Mouse (Mus musculus): ENCODE measurements around the gene Il11ra1.
"Not testable (repeated sequence)": the region's sequence is repeated elsewhere in the genome, so short reads cannot be mapped to it uniquely, and the experiment has no call there.

Gene Il11ra1

DNA sequence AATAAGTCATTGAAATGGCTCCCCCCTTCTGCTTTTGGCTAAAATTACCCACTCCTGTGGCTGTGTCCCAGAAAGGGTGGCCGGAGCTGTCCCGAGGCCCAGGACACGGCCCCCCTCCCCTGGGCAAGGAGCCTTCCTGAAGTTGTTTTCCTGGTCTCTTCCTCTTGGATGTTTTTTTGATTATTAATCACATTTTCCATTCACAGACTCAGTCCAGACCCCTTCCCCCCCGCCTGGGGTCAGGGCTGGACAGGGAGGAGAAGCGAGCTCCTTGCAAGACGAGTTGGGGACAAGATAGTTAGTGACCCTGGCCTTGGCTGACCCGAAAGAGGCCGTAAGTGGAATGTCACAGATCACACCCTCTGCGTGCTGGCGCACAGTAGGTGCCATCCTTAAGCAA, at the start of gene Il11ra1:
Gene Il11ra1 (plus strand): TSS at position 207 of the 400 bp plus-strand sequence.
- not testable (repeated sequence) for DNase-seq

DNA sequence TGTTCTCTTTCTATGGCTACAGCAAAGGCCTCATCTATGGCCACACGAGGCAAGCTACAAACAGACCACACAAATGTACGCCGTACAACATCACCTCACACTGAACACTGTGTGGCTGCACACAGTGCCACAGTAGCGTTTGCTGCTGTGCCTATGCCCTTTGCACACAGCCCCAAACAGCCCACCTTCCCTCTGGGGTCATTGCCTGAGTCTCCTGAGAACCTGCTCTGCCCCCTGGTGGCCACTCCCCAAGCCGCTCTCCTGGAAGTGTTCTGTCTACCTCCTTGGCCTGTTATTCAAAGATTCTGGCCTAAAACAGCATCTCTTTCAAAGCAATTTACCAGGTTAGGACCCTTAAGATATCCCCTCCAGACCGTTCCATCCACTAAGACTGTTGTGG, 46.5 kb upstream of the Il11ra1 start:
- DNase-seq = peak; percentile 54 to 59

DNA sequence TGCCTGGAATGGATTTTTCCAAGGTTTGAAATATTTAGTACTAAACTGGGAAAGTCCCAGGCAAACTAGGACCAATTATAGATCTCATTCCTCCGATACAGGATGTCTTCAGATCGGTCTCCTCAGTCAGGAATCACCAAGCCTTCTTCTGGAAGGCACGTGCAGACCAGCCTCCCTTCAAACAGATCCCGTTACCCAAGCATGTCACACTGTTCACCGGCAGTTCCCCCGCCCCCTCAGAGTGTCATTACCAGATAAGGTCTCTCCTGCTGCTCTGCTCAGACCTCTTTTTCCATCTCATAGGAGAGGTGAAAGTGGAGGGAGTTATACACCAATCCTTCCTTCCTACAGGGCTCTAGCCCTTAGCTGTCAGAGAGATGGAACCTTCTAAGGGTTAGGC, 46.1 kb upstream of the Il11ra1 start:
- DNase-seq = no peak

DNA sequence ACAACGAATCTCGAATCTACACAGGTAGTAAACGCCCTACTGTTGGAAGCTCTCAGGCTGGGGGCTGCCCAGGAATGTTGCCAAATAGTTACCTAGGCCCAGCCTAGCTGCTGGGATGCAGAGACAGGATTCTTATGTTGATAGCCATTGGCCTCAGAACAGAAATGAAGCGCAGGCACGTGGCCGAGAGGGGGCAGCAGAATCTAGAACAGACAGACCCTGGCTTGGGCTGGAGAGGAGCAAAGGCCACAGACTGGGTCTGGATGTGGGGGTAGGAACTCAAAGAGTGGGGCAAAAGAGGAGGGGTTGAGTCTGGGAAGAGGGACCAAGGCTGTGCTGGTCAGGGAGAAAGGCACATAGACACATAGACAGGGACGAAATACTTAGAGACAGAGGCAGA, 45.6 kb upstream of the Il11ra1 start:
- peak; percentile 49 to 53 for DNase-seq

DNA sequence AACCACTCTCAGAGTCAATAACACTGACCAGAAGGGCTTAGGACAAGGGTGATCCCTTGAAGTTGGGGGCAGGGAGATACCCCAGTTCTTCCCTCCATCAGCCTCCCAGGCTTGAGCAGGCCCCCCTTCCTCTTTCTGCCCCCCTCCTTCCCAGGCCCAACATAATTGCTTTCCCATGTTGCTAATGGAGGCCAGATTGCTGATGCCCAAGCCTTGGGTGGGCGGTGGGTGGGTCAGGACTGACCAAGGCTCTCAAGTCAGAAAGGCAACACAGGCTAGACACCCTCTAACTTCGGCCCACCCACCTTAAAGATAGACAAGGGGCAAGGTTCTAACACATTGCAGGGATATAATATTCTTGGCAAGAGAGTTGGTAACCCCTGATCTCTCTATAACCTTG, 44.3 kb upstream of the Il11ra1 start:
- no peak for DNase-seq

DNA sequence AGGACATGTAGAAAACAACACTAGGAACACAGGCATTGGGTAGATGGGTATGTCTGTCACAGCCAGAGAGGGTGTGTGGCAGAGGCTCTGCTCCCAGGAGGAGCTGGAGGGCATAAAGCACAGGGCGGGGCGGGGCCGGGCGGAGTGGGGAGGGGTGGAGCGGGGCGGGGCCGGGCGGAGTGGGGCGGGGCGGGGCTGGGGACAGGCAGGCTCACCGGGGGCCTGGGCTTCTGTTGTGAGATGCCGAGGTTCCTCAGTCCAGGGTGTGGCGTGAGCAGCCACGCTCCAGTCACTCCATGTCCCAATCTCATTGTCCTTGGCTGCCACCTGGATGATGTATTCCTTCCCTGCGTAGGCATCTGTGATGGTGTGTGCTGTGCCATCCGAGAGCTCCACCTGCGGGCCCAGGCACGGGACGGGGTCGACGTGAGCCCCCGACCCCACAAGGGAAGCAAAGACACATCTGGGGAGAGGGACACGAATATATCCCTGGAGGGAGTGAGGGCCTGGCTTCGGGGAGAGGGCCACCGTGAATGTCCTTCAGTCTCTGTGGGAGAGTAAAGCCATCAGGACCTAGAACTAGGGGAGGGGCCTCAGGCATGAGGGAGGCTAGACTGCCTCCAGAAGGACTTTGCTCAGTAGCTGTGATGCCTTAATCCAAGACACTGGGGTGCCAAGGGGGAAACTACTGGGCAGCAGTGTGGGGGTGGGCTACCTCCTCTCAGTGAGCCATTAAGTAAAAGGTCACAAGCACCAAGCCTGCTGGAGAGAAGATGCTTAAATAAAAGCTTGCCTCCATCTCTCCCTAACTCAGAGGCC, 41.0 kb upstream of the Il11ra1 start:
- DNase-seq = no peak

DNA sequence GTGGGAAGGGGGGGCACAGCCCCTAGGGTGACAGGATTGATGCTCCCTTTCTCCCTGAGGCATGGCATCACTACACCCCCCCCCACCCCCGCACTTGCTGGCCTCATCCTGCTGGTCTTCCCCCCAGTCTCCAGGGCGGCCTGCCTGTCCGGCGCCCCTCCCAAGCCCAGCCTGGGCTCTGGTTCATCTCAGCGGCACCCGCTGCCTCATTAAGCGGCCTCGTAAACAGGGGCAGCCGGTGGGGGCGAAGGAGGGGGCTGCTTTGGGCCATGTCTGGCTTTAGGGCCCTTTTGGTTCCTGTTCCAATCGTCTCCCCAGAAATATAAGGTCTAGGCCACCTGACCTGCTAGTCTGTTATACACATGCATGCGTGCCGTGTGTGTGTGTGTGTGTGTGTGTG, 40.2 kb upstream of the Il11ra1 start:
- no peak for DNase-seq

DNA sequence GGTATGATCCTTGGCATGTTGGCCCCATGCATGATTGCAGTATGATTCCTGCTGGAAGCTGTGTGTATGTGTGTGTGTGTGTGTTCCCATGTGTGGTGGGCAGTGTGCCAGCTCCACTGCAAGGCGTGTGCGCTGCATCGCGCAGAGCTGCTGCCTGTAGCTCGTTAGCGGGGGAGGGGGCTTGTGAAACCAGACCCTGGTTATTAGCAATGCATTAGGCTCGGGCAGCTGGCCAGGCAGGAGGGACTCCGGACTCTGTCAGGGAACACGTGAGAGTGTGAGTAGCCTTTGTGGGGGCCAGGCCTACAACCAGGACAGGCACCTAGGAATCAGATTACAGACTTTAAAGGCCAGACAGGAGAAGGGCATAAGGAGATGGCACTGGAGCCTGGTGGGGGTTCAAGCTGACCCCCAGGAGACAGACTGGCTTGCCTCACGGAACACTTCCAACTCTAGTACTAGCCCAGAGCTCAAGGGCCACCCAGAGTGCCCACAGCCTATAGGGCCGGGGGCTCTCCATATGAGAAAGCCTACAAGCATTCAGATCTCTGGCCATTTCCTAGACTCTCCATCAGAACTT, 38.8 kb upstream of the Il11ra1 start:
- no peak for DNase-seq

DNA sequence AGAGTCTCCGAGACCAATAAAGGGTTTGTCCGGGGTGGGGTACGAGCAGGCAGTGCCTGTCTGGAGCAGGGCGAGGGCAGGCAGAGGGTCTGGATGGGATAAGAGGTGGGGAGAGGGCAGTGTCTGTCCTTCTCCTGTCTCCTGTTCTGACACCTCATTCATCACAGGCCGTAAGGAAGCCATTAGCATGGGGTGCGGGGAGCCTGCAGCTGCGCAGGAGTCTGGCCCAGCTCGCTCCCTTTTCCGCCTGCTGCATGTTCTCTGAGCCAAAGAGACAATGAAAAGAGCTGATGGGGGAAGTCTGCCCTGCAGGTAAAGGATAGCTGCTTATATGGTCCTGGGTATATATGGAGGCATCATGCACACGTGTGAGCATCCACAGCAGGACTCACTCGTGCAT, 37.1 kb upstream of the Il11ra1 start:
- DNase-seq = no peak

DNA sequence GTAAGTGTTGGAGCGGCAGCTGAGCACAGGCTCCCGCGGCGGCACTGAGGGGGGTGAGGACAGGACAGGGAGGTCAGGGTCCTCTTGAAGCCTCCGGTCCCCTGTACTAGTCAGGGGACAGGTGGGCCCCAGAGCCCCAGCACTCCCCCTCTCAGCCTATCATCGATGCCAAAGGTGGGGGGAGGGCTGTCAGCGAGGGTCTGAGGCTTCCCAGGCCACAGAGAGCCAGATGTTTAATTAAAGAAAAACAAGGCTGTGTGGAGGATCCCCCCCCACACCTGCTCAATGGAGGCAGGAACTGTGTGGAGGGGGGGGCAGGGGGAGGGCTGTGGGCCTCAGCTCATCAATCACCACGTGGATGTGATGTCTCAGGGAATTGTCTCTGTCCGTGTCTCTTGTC, 36.2 kb upstream of the Il11ra1 start:
- no peak for DNase-seq

DNA sequence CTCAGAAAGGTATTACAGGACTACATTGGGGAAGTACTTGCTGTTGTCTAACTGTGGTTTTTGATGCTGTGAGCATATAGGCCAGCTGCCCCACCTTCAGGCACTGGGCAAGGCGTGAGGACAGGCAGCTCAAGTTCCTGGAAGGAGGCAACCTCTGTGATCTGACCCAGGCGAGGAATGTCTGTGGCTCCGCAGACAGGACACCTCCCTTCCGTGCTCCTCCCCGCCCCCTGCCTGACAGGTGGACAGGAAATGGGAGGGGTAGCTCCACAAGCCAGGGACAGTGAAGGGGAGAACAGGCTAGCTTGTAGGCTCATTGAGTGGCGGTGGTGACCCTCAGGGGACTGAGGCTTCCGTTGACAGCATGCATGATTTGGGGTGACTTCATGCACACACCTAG, 35.3 kb upstream of the Il11ra1 start:
- DNase-seq = no peak

DNA sequence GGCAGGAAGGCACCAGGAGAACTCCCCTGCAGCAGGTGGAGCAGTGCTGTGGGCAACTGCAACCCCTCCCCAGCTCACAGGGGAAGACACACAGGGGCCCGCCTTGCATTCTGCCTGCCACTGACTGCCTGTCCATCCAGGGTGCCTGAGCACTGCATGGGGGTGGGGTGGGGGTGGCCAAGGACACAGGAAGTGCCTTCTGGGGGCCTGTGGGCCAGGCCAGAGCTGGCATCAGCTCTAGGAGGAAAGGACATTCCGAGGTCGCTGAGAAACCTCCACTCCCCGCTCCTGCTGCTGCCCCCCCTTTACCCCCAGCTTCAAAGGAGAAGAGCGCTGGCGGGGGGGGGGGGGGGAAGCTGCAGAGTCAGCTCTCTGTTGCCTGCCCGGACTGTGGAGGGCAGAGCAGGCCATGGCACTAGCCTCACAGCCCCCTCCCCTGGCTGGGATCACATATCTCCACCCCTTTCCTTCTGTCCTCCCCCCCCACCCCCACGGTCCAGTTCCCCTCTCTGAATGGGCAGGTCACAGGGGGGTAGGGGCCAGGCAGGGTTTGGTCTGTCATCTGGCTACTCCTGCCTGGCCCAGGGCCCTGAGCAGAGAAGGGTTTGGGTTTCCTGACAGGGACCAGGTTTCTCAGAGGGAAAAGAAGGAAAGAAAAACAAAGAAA, 34.6 kb upstream of the Il11ra1 start:
- DNase-seq = no peak

DNA sequence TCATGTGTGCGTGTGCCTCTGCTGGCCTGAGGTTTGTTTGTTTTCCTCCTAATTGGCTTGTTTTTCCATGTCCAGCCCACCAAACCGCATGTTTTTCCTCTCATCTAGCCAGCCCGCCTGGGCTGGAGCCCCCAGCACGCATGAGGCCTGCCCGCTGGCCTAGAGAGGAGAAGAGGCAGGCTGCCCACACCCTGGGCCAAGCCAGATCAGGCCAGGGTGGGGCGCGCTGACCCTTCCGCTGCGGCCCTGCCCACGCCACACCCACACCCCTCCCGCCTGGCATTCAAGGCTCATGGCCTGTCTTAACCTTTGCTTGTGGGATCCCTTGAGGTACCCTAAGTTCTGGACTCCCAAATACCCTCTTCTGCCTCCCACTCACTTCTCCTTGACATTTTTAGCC, 33.1 kb upstream of the Il11ra1 start:
- no peak for DNase-seq

DNA sequence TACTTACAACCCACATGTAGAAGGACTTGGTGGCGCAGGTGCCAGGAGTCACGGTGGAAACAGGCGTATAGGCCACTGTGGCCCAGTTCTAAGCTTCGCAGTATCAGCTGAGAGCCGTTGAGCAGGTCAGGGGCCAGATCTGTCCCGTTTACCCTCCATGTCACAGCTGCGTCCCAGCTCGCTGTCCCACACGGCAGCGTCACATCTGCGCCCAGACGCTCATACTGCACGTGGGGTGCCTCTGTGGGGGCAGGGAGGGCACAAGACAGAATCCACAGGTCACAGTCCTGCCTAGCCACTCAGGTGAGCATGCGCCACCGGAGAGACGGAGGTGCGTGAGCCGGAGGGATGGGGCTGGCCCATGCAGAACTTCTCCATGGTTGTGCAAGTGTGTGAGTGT, 29.0 kb upstream of the Il11ra1 start:
- no peak for DNase-seq

DNA sequence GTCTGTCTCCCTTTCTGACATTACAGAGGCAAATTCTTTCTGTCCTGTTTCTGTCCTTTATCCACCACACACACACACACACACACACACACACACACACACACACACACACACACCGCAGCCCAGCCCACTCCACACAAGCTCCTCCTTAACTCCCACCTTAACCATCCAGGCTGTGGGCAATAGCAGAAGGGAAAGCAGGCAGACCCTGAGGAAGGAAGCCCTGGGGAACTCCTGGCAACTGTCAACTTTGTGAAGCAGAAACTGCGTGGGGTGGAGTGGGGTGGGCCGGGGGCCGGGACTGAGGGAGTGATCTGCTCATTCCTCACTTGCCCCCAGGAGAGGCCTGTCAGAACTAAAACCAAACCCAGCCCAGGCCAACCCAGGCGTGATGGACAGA, 28.3 kb upstream of the Il11ra1 start:
- DNase-seq = no peak

DNA sequence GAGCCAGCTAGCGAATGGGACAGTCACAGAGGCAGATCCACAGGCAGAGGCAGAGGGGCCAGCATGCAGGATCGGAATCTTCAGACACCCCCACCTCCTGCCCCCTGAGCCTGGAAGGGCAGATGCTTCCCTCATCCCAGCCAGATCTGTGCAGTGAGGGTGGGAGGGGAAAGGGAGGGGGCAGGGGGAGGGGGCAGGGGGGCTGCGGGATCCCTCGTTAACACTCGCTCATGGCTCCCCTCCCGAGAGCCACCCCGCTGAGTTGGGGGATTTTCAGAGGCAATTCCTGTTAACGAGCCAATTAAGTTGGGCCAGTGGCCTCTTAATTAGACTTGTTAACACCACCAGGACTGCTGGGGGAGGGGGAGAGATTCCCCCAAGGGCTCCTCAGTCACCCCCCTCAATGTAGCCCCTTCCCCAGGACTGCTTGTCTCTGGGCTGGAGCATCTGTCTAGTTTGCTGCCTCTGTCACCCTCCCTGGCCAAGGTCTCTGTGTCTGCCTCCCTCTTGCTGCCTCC, 27.8 kb upstream of the Il11ra1 start:
- no peak for DNase-seq

DNA sequence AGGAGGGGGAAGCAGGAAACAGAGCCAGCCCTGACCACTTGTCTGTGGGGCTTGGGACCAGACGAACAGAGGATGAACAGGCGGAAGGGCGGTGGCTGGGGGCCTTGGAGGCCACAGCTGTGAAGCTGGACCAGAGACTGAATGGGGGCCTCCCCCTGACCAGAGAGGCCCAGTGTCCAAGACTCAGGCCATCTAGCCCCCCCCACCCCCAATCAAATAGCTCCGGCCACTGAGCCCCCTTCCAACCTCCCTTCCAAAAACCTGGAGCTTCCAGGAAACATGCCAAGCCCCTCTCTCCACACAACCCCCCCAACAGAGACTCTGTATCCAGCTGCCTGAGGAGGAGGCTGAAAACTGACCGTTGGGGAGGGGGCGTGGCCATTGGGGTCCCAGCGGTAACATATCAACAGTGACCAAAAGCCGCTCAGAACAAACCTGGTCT, 27.2 kb upstream of the Il11ra1 start:
- no peak for DNase-seq

DNA sequence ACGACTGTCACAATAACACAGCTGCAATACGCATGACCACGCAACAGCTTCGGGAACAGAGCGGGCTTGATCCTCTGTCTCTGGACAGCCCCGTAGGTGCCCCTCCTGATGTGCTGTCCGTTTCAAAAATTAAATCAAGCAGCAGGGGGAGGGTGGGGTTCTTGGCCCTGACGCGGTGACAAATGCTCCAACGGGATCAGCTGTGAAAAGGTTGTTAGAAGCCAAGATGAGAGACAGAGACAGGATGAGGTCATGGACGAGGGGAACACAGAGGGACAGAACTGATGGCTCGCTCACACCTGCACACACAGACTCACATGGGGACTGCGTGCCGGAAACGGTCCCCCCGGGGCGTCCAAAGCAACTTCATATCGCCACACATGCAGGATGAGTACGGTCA, 26.6 kb upstream of the Il11ra1 start:
- no peak for DNase-seq

DNA sequence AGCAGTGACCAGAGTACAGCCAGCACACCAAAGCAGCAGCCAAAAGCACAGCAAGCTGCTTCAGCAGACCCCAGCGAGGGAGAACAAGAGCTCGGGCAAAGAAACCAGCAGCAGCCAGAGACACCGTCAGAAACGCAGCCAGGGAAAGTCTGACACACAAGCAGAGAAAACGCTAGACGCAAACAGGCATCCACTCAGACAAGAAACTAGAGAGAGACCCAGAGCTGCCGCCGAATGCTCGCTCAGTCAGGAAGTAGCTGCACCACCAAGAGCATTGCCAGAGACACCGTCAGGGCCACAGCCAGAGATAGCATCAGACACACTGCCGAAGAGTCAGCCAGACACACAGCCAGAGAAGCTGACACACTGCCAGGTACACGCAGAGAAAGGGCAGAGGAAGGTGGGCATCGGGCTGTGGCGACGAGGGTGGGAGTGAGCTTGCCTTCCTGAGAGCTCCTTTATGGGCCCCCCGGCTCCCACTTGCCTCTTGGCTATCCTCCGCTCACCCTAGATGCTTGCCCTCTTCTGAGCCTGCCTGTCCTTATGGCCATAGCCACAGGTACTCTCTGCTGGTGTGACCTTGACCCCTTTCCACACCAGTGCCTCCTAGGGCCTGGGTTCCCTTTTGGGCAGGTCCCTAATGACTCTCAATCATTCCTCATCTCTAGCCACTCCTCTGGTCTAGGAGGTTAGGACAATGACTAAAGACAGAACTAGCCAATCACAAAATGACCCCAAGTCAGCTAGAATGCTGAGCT, 23.4 kb upstream of the Il11ra1 start:
- no peak for DNase-seq

DNA sequence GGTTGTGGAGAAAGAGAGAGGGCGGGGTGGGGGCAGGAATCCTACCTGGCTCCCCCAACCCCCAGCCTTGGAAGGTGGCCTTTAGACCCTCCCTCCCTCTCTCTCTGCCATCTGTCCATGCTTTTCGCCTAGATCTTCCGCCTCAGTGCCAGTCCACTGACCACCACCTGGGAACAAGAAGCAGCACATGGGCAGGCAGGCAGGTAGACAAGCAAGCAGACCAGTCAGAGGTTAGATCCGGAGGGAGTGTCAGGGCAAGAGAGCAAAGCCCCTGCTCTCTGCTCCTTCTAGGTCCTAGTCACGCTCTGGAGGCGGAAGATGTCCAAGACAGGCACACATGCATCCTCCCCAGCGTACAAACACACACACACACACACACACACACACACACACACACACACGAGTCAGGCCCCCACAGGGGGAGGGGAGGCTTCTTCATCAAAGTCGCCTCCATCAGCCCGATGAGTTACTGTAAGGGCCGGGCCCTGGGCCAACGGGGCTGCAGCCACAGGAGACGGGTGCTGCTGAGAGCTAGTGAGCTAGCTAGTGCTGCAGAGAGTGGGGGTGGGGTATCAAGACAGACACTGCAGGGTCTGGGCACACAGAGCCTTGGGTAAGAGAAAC, 22.7 kb upstream of the Il11ra1 start:
- no peak for DNase-seq

DNA sequence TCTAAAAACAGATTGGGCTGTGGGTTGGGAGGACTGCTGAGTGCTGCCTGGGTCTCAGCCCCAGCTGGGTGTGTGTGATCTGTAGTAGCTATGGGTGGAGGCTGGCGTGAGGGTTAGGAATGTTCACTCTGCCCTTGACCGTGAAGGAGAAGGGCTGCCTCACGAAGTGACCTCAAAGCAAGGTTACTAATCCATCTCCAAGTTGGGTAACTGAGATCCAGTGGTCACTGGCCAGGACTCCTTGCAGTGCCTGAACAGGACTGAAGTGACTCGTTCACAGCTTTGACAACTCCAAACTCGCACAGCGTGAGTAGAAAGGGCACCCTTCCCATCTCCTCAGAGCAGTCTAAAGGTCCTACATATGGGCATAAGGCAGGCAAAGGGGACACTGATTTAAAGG, 20.9 kb upstream of the Il11ra1 start:
- no peak for DNase-seq

DNA sequence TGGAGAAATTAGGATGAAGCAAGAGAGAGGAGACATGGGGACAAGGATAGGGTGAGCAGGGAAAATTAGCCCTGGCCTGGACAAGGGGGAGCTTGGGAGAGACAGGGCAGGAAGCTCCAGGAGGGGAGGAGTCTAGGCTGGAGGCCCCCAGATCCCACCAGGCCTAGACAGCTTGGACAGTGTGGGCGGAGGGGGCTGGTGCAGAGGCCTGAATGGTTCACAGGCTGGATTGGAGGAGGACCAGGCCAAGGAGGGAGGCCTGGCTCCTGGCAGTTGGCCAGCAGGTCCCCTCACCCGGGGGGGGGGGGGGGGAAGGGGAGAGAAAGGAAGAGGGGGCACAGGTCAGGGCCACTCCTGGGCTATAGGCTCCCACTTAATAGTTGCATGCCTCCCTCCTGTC, 20.5 kb upstream of the Il11ra1 start:
- DNase-seq = no peak

DNA sequence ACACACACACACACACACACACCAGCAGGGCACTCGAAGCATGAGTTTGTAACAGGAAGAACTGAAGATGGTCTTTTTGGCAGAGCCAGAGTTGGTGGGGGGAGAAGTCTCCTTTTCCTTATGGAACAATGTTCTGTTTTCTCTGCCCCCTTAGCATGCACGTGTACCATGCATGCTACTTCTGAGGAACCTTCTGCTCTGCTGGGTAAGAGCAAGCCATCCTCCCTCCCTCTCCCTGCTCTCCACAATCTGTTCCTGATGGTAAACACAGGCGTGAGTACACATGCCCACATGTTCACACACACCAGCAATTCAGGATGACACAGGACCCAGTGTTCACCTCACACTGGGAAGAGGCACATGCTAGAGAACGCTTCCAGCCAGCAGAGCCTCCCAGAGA, 18.6 kb upstream of the Il11ra1 start:
- DNase-seq = no peak

Data from lung, adult 18-20 months (tissue).